Mouse (Mus musculus) forebrain, embryonic 11.5 days (tissue): ENCODE results near the gene Myh9. TPM values are rescaled to one million over a fixed set of nuclear protein-coding genes. Genes with fewer than 3 reads are reported as not detected.

Source experiments
- ATAC-seq: fragments of 200-750 bp; cut with Nextera tagmentation; replicated peaks from 2 replicates; pipeline ENCODE4 v1.8.0; 2017; ENCODE audit warnings: moderate TSS enrichment; ENCODE audit not compliant: low FRiP score
- DNase-seq: peaks from one replicate; pipeline ENCODE4 v3.0.0-alpha.2; 2017; ENCODE audit warnings: low spot score
- H3K27ac ChIP-seq: fragments of 300-500 bp; sonication (generic); 2 replicates; pipeline ENCODE4 v1.5.1; 2014; ENCODE audit warnings: low read depth, low read length
- H3K27me3 ChIP-seq: fragments of 300-500 bp; sonication (generic); 2 replicates; pipeline ENCODE4 v1.6.1; 2014; ENCODE audit warnings: mild to moderate bottlenecking, low read length, mixed read lengths; ENCODE audit not compliant: control insufficient read depth, insufficient read depth
- H3K36me3 ChIP-seq: fragments of 300-500 bp; sonication (generic); 2 replicates; pipeline ENCODE4 v1.6.1; 2014; ENCODE audit warnings: mild to moderate bottlenecking, low read length, moderate library complexity, mixed read lengths; ENCODE audit not compliant: control insufficient read depth, insufficient read depth
- H3K4me1 ChIP-seq: fragments of 300-500 bp; sonication (generic); replicated peaks from 2 replicates; pipeline ENCODE4 v1.6.1; 2014; ENCODE audit warnings: low read length, mixed read lengths; ENCODE audit not compliant: control insufficient read depth, insufficient read depth
- H3K4me2 ChIP-seq: fragments of 300-500 bp; sonication (generic); 2 replicates; pipeline ENCODE4 v1.6.1; 2014; ENCODE audit warnings: low read depth, mild to moderate bottlenecking, low read length, moderate library complexity, mixed read lengths; ENCODE audit not compliant: severe bottlenecking
- H3K4me3 ChIP-seq: fragments of 300-500 bp; sonication (generic); 2 replicates; pipeline ENCODE4 v1.5.1; 2014; ENCODE audit warnings: low read depth, low read length
- H3K9ac ChIP-seq: fragments of 300-500 bp; sonication (generic); 2 replicates; pipeline ENCODE4 v1.6.1; 2014; ENCODE audit warnings: low read length
- H3K9me3 ChIP-seq: fragments of 300-500 bp; sonication (generic); 2 replicates; pipeline ENCODE4 v1.6.1; 2016; ENCODE audit warnings: low read length, mixed read lengths; ENCODE audit not compliant: control insufficient read depth
- WGBS: fragments of 180-500 bp; shearing (Covaris S2); extraction: QIAGEN DNeasy Blood & Tissue Kit; methylation state at CpG from one replicate; pipeline ENCODE4 v1.1.7; 2014; 5-methylcytosine and 5-hydroxymethylcytosine counted together
- polyA plus RNA-seq: library from polyadenylated mRNA; unstranded; fragments of >200 nt; fragmentation: Nextera tagmentation; extraction: Ambion mirVana; gene quantifications from 2 replicates; pipeline ENCODE4 v1.2.1, GENCODE M21; 2014

The Myh9 gene
- polyA plus RNA-seq, 1 experiment from 2014 or later = 37.4 TPM

DNA sequence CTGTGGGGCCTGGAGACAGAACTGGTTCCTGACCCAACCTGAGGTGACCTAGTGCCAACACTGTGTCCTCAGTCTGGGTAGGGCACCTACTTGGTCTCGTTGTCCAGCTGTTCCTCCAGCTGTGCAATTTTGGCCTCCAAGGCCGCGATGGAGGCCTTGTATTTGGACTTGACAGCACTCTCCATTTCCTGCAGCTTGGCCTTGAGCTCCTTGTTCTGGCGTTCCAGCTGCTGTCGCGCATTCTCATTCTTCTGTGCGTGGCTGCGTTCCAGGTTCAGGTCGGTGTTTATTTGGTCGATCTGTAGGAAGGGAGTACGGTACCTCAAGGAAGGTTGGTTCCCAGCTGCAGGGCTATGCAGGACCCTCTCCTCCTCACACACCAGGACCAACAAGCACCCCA, 78.3 kb downstream of the Myh9 start:
- DNase-seq (no peak), ATAC-seq (no peak)
- Histone ChIP-seq H3K27me3 (no peaks in the 10 kb centered on the region), H3K4me1 (no peaks in the 10 kb centered on the region), H3K27ac (no peak overlapping the region), H3K9ac (no peak overlapping the region), H3K9me3 (no peaks in the 10 kb centered on the region), H3K4me2 (no peak overlapping the region), H3K4me3 (no peak overlapping the region), H3K36me3 (no peaks in the 10 kb centered on the region; the same call in 1 of the 2 replicates)
- WGBS = 94% methylated on average over 11 of the region's 11 CpGs

DNA sequence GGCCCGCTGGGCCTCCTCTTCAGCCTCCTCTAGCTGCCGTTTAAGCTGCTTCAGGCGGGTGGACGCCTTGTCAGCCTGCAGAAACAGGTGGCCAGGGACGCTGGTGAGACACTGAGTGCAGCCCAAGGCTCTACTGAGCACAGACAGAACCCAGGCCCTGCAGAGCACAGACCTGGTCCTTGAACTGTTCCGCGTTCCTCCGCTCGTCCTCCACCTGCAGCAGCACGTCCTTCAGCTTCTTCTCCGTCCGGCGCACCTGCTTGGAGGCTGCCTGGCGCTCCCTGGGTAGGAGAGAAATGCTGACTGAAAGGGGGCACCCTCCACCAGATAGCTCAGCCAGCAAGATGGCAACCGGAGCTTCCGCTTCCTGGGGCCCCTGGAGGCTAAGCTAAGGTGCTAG, 78.9 kb downstream of the Myh9 start:
- no peaks in the 10 kb centered on the region for H3K9me3 ChIP-seq
- no peak overlapping the region for H3K4me2 ChIP-seq
- no peaks in the 10 kb centered on the region for H3K4me1 ChIP-seq
- DNase-seq (no peak), ATAC-seq (no peak)
- H3K9ac ChIP-seq = no peak overlapping the region
- 90% methylated on average over 16 of the region's 16 CpGs for WGBS
- no peak overlapping the region for H3K4me3 ChIP-seq
- H3K27me3 ChIP-seq = no peaks in the 10 kb centered on the region
- H3K27ac ChIP-seq = no peak overlapping the region
- H3K36me3 ChIP-seq = no peaks in the 10 kb centered on the region; the same call in 1 of the 2 replicates

- Histone ChIP-seq H3K9ac (no peak overlapping the region), H3K4me1 (no peaks in the 10 kb centered on the region), H3K27ac (no peak overlapping the region), H3K4me2 (no peak overlapping the region), H3K36me3 (no peaks in the 10 kb centered on the region; the same call in 1 of the 2 replicates), H3K4me3 (no peak overlapping the region), H3K27me3 (no peaks in the 10 kb centered on the region), H3K9me3 (no peaks in the 10 kb centered on the region)
- ATAC-seq = no peak
- no peak for DNase-seq
- WGBS = 81% methylated on average over 22 of the region's 22 CpGs
Measured at GRCm38 (mm10) chr15:77761561-77762380, 80.2 kb downstream of the Myh9 start.

- no peaks in the 10 kb centered on the region for H3K9me3 ChIP-seq
- no peak overlapping the region for H3K27ac ChIP-seq
- H3K27me3 ChIP-seq = no peaks in the 10 kb centered on the region
- H3K4me1 ChIP-seq = no peaks in the 10 kb centered on the region
- no peak for ATAC-seq
- no peak overlapping the region for H3K4me2 ChIP-seq
- no peak overlapping the region for H3K9ac ChIP-seq
- no peak overlapping the region for H3K4me3 ChIP-seq
- 94% methylated on average over 7 of the region's 7 CpGs for WGBS
- DNase-seq = no peak
- no peaks in the 10 kb centered on the region; the same call in 1 of the 2 replicates for H3K36me3 ChIP-seq
Measured at GRCm38 (mm10) chr15:77761083-77761482, 80.9 kb downstream of the Myh9 start.

- no peaks in the 10 kb centered on the region; the same call in 1 of the 2 replicates for H3K36me3 ChIP-seq
- H3K27me3 ChIP-seq = no peaks in the 10 kb centered on the region
- H3K4me1 ChIP-seq = no peaks in the 10 kb centered on the region
- no peak overlapping the region for H3K27ac ChIP-seq
- ATAC-seq (no peak), DNase-seq (no peak)
- H3K9me3 ChIP-seq = no peaks in the 10 kb centered on the region
- 93% methylated on average over 16 of the region's 16 CpGs for WGBS
- H3K4me2 ChIP-seq = no peak overlapping the region
- no peak overlapping the region for H3K9ac ChIP-seq
- H3K4me3 ChIP-seq = no peak overlapping the region
Measured at GRCm38 (mm10) chr15:77760037-77760436, 81.9 kb downstream of the Myh9 start.

DNA sequence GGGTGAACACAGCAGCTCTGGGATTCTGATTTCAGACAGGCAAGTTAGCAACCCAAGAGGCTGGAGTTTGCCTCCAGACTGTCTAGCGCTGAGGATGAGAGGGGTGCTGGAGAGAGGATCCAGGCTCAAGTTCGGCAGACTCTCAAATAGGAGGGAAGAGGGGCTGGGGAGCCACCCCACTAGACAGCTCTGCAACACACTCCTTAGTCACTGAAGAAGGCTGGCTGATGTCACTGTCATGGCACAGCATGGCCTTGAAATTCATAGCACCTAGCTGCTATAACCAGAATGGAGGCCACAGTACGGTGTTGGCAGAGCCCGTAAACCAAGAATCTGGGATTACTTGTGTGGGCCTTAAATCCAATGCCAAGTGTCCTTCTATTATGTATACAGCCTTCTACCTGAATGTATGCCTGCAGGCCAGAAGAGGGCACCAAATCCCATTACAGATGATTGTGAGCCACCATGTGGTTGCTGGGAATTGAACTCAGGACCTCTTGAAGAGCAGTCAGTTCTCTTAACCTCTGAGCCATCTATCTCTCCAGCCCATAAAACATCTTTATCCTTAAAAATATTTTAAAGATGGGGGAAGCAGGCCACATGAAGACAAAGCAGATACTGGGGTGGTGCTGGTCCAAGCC, 84.3 kb downstream of the Myh9 start:
- Histone ChIP-seq H3K4me3 (no peak overlapping the region), H3K27me3 (no peaks in the 10 kb centered on the region), H3K9me3 (no peaks in the 10 kb centered on the region), H3K36me3 (no peaks in the 10 kb centered on the region), H3K4me2 (no peak overlapping the region), H3K4me1 (no peaks in the 10 kb centered on the region), H3K27ac (no peak overlapping the region), H3K9ac (no peak overlapping the region)
- no peak for DNase-seq
- no peak for ATAC-seq
- WGBS = 87% methylated on average over 4 of the region's 4 CpGs

- H3K9ac ChIP-seq = no peak within 1 kb of the TSS
- ATAC-seq (no peak), DNase-seq (peak; percentile 80)
- no peaks in the 10 kb centered on the region for H3K9me3 ChIP-seq
- H3K4me1 ChIP-seq = no peaks in the 10 kb centered on the region
- WGBS = 9% methylated on average over 9 of the region's 9 CpGs
- H3K36me3 ChIP-seq = no peaks in the 10 kb centered on the region
- no peak within 1 kb of the TSS for H3K4me2 ChIP-seq
- H3K27ac ChIP-seq = no peak within 1 kb of the TSS
- no peak within 1 kb of the TSS for H3K4me3 ChIP-seq
- H3K27me3 ChIP-seq = no peaks in the 10 kb centered on the region
Measured at GRCm38 (mm10) chr15:77756848-77757247, 85.1 kb downstream of the Myh9 start, which contains the start of gene Apol8. Apol8 (minus strand) TSS chr15:77757003.

- no peak for DNase-seq
- 67% methylated on average over 2 of the region's 2 CpGs for WGBS
- H3K27ac ChIP-seq = no peak overlapping the region
- H3K4me3 ChIP-seq = no peak overlapping the region
- H3K4me1 ChIP-seq = no peaks in the 10 kb centered on the region
- no peak overlapping the region for H3K4me2 ChIP-seq
- ATAC-seq = no peak
- H3K9ac ChIP-seq = no peak overlapping the region
- no peaks in the 10 kb centered on the region for H3K9me3 ChIP-seq
- H3K36me3 ChIP-seq = no peaks in the 10 kb centered on the region
- no peaks in the 10 kb centered on the region for H3K27me3 ChIP-seq
Measured at GRCm38 (mm10) chr15:77756081-77756480, 85.9 kb downstream of the Myh9 start.
